Mouse (Mus musculus) heart, postnatal 0 days (tissue): ENCODE results near the gene Hist1h1b.
"Not testable (repeated sequence)": the region's sequence is repeated elsewhere in the genome, so short reads cannot be mapped to it uniquely, and the experiment has no call there.

ENCODE experiments used
- CTCF ChIP-seq: IDR thresholded peaks from 2 replicates; pipeline ENCODE4 v1.5.1; 2016; ENCODE audit warnings: antibody characterized with exemption, control low read depth, low read depth
- EP300 ChIP-seq: IDR thresholded peaks from 2 replicates; pipeline ENCODE4 v1.6.1; 2016; ENCODE audit warnings: antibody characterized with exemption, low read depth

- not testable (repeated sequence) for TF ChIP-seq CTCF, EP300
Measured at GRCm38 (mm10) chr13:21811539-21811938, 31.1 kb upstream of the Hist1h1b start, which contains the start of gene Hist1h4m.
